Mouse (Mus musculus) midbrain, embryonic 11.5 days (tissue): Measurements from ENCODE around the gene Ip6k2. TPM values are rescaled to one million over a fixed set of nuclear protein-coding genes. Genes with fewer than 3 reads are reported as not detected.

ENCODE experiments used
- ATAC-seq: fragments of 200-750 bp; cut with Nextera tagmentation; 2 replicates; pipeline ENCODE4 v1.8.0; 2017; ENCODE audit warnings: moderate TSS enrichment, moderate library complexity; ENCODE audit not compliant: low FRiP score
- DNase-seq: peaks from one replicate; pipeline ENCODE4 v3.0.0; 2015; ENCODE audit warnings: low spot score; ENCODE audit errors: missing footprints
- H3K27ac ChIP-seq: fragments of 300-500 bp; sonication (generic); 2 replicates; pipeline ENCODE4 v1.5.1; 2014; ENCODE audit warnings: low read depth, low read length
- H3K27me3 ChIP-seq: fragments of 300-500 bp; sonication (generic); 2 replicates; pipeline ENCODE4 v1.6.1; 2014; ENCODE audit warnings: mild to moderate bottlenecking, low read length, moderate library complexity, mixed read lengths; ENCODE audit not compliant: control insufficient read depth, insufficient read depth
- H3K36me3 ChIP-seq: fragments of 300-500 bp; sonication (generic); 2 replicates; pipeline ENCODE4 v1.6.1; 2014; ENCODE audit warnings: mild to moderate bottlenecking, low read length, moderate library complexity, mixed read lengths; ENCODE audit not compliant: control insufficient read depth, insufficient read depth
- H3K4me1 ChIP-seq: fragments of 300-500 bp; sonication (generic); 2 replicates; pipeline ENCODE4 v1.6.1; 2014; ENCODE audit warnings: low read length; ENCODE audit not compliant: control insufficient read depth, insufficient read depth
- H3K4me2 ChIP-seq: fragments of 300-500 bp; sonication (generic); 2 replicates; pipeline ENCODE4 v1.6.1; 2014; ENCODE audit warnings: mild to moderate bottlenecking, moderate library complexity
- H3K4me3 ChIP-seq: fragments of 300-500 bp; sonication (generic); 2 replicates; pipeline ENCODE4 v1.5.1; 2014; ENCODE audit warnings: low read depth, low read length
- H3K9ac ChIP-seq: fragments of 300-500 bp; sonication (generic); 2 replicates; pipeline ENCODE4 v1.6.1; 2014; ENCODE audit warnings: low read length
- H3K9me3 ChIP-seq: fragments of 300-500 bp; sonication (generic); 2 replicates; pipeline ENCODE4 v1.6.1; 2016; ENCODE audit warnings: low read length; ENCODE audit not compliant: control insufficient read depth
- WGBS: fragments of 180-500 bp; shearing (Covaris S2); extraction: QIAGEN DNeasy Blood & Tissue Kit; methylation state at CpG from one replicate; pipeline ENCODE4 v1.1.7; 2014; 5-methylcytosine and 5-hydroxymethylcytosine counted together
- polyA plus RNA-seq: library from polyadenylated mRNA; unstranded; fragments of >200 nt; fragmentation: Nextera tagmentation; extraction: Ambion mirVana; gene quantifications from 2 replicates; pipeline ENCODE4 v1.2.1, GENCODE M21; 2014

Gene Ip6k2
- polyA plus RNA-seq, 1 experiment from 2014 or later = 104 TPM

GRCm38 (mm10) chr9:108792307-108792706 lies 8.7 kb downstream of the Ip6k2 start:
- H3K4me1 ChIP-seq = peaks cover 35% of the 10 kb centered on the region
- H3K4me3 ChIP-seq = no peak overlapping the region
- no peaks in the 10 kb centered on the region for H3K27me3 ChIP-seq
- DNase-seq (no peak), ATAC-seq (no peak)
- H3K27ac ChIP-seq = no peak overlapping the region
- peaks cover 8% of the 10 kb centered on the region for H3K36me3 ChIP-seq
- no peak overlapping the region for H3K4me2 ChIP-seq
- no peak overlapping the region for H3K9ac ChIP-seq
- 90% methylated on average over 1 of the region's 1 CpGs for WGBS
- H3K9me3 ChIP-seq = no peaks in the 10 kb centered on the region

DNA sequence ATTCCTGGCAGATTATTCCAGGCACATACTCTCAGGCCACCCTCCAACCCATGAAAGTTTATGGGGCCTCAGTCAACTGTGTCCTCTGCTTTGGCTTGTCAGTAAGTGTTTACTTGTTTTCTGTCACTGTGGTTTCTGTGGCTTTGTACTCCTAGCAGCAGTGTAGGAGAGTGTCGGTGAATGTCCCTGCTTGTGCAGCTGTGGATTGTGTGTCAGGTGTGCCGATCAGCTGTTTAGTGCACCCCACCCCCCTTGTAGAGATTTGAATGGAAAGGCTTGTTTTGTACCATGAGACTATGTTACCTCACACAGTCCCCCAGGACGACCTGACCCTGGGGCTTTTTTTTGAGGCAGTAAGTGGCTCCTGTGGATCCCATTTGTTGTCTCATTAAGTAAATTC lies 9.1 kb downstream of the Ip6k2 start:
- Histone ChIP-seq H3K36me3 (peaks cover 8% of the 10 kb centered on the region), H3K9me3 (no peaks in the 10 kb centered on the region), H3K4me1 (peaks cover 31% of the 10 kb centered on the region), H3K9ac (no peak overlapping the region), H3K4me3 (no peak overlapping the region), H3K4me2 (no peak overlapping the region), H3K27me3 (no peaks in the 10 kb centered on the region), H3K27ac (no peak overlapping the region)
- 60% methylated on average over 3 of the region's 3 CpGs for WGBS
- DNase-seq (no peak), ATAC-seq (no peak)

- Histone ChIP-seq H3K36me3 (peaks cover 19% of the 10 kb centered on the region), H3K27ac (no peak overlapping the region), H3K27me3 (no peaks in the 10 kb centered on the region), H3K9ac (no peak overlapping the region), H3K4me3 (no peak overlapping the region), H3K4me1 (peaks cover 21% of the 10 kb centered on the region), H3K4me2 (no peak overlapping the region), H3K9me3 (no peaks in the 10 kb centered on the region)
- DNase-seq (no peak), ATAC-seq (no peak)
- 73% methylated on average over 2 of the region's 2 CpGs for WGBS
Observed at GRCm38 (mm10) chr9:108795281-108795680, 11.7 kb downstream of the Ip6k2 start.

- Histone ChIP-seq H3K9me3 (no peaks in the 10 kb centered on the region), H3K9ac (no peak overlapping the region), H3K36me3 (peaks cover 19% of the 10 kb centered on the region), H3K27ac (no peak overlapping the region), H3K4me2 (no peak overlapping the region), H3K4me1 (peaks cover 21% of the 10 kb centered on the region), H3K27me3 (no peaks in the 10 kb centered on the region), H3K4me3 (no peak overlapping the region)
- 0 out of 2 replicates have a peak, but pooled peaks have one; percentile 58 for ATAC-seq
- no peak for DNase-seq
- WGBS = 36% methylated on average over 11 of the region's 11 CpGs
Observed at GRCm38 (mm10) chr9:108795762-108796161, 12.2 kb downstream of the Ip6k2 start.

DNA sequence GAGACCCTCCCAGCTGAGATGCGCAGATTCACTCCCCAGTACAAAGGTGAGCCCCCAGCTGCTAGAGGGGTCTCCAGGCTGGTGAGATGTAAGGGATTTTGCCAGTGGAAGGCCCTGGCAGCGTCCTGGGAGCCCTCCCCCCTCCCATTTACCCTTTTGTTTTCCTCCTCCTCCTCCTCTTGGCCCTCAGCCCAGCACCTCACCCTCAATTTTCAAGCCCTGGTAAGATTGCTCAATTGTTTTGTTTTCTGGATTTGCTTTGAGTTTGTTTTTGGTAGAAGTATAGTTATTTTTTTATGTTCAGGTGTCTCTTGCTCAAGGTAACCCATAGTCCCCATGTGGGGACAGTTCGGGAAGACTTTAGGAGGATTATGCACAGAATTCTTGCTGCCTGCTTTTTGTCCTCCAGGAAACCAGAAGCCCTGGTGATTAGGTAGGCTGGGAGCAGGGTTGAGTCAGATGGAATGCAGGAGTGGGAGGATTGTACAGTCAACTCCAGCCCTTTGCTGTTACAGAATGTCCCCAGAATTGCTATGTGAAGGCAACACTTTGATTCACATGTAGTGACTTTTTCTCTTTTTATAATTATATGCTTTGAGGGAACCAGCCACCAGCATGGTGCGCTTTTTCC lies 12.9 kb downstream of the Ip6k2 start:
- no peak overlapping the region for H3K4me2 ChIP-seq
- H3K9me3 ChIP-seq = no peaks in the 10 kb centered on the region
- no peak for DNase-seq
- H3K4me1 ChIP-seq = peaks cover 21% of the 10 kb centered on the region
- ATAC-seq = no peak
- no peak overlapping the region for H3K9ac ChIP-seq
- 71% methylated on average over 4 of the region's 4 CpGs for WGBS
- peaks cover 22% of the 10 kb centered on the region for H3K36me3 ChIP-seq
- no peaks in the 10 kb centered on the region for H3K27me3 ChIP-seq
- no peak overlapping the region for H3K4me3 ChIP-seq
- H3K27ac ChIP-seq = no peak overlapping the region

DNA sequence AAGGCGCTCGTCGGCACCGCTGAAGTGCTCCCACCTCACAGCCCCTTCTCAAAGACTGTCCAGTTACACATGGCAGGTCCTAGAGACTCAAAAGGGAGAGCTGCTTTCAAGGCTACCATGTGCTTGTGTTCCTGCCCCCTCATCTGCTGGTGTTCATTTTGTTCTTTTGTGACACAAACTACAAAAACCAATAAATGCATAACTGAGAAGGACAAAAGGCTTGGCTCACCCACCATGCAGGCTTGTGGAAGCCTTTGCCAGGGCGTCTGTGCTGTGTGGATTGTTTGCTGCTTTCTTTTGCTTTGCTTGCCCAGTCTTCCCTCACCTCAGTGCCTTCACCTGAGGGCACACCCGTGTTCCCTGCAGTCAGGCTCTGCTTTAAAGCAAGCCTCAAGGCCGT lies 13.9 kb downstream of the Ip6k2 start:
- H3K36me3 ChIP-seq = peaks cover 25% of the 10 kb centered on the region
- no peak overlapping the region for H3K4me2 ChIP-seq
- no peak for ATAC-seq
- peaks cover 19% of the 10 kb centered on the region for H3K4me1 ChIP-seq
- H3K27me3 ChIP-seq = no peaks in the 10 kb centered on the region
- H3K9me3 ChIP-seq = no peaks in the 10 kb centered on the region
- no peak overlapping the region for H3K27ac ChIP-seq
- H3K9ac ChIP-seq = no peak overlapping the region
- WGBS = 88% methylated on average over 7 of the region's 7 CpGs
- no peak for DNase-seq
- no peak overlapping the region for H3K4me3 ChIP-seq

DNA sequence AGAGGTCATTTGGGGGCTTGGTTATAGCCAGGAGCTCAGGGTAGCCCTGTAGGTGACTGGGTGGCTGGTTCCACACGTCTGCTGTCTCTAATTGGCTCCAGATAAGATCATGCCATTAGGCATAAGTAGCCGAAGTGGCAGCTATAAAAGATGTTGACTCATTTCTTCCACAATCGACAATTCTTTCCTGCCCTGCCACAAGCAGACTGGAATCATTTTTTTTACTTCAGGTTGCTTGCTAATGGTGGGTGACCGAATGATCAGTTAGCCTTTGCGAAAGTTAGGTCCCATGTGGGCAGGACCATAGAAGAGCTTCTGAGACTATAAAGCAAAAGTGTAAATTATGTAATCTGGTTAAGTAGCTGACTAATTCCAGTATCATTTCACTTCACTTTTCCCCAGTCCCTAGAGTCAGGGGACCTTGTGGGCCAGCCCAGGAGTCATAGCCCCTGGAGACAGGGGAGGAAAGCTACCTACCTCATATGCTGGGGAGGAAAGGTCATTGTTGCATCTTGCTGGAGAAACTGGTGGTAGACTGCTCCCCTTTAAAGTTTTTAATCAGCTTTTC lies 15.0 kb downstream of the Ip6k2 start:
- ATAC-seq (no peak), DNase-seq (no peak)
- H3K4me2 ChIP-seq = no peak overlapping the region
- H3K27ac ChIP-seq = no peak overlapping the region
- no peaks in the 10 kb centered on the region for H3K9me3 ChIP-seq
- peaks cover 14% of the 10 kb centered on the region for H3K4me1 ChIP-seq
- WGBS = 91% methylated on average over 5 of the region's 5 CpGs
- no peaks in the 10 kb centered on the region for H3K27me3 ChIP-seq
- peaks cover 25% of the 10 kb centered on the region for H3K36me3 ChIP-seq
- no peak overlapping the region for H3K4me3 ChIP-seq
- no peak overlapping the region for H3K9ac ChIP-seq

- Histone ChIP-seq H3K4me3 (no peak overlapping the region), H3K36me3 (peaks cover 30% of the 10 kb centered on the region), H3K9me3 (no peaks in the 10 kb centered on the region), H3K27me3 (no peaks in the 10 kb centered on the region), H3K4me2 (no peak overlapping the region), H3K9ac (no peak overlapping the region), H3K27ac (no peak overlapping the region), H3K4me1 (peaks cover 10% of the 10 kb centered on the region)
- ATAC-seq = no peak
- 93% methylated on average over 3 of the region's 3 CpGs for WGBS
- no peak for DNase-seq
Observed at GRCm38 (mm10) chr9:108799564-108799963, 16.0 kb downstream of the Ip6k2 start.

DNA sequence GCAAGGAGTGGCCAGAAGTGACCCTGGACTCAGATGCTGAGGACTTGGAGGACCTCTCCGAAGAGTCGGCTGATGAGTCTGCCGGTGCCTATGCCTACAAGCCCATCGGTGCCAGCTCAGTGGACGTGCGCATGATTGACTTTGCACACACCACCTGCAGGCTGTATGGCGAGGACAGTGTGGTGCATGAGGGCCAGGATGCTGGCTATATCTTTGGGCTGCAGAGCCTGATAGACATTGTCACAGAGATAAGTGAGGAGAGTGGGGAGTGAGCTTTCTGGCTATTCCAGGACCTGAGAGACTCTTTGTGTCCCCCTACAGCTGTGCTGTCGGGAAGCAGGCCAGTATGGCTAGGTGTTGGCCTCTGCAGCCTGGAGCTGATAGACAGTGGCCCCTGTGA lies 22.2 kb downstream of the Ip6k2 start:
- H3K4me3 ChIP-seq = no peak overlapping the region
- H3K9ac ChIP-seq = no peak overlapping the region
- peaks cover 27% of the 10 kb centered on the region for H3K36me3 ChIP-seq
- WGBS = 86% methylated on average over 8 of the region's 8 CpGs
- peaks cover 5% of the 10 kb centered on the region; the same call in 1 of the 2 replicates for H3K4me1 ChIP-seq
- DNase-seq (no peak), ATAC-seq (no peak)
- no peak overlapping the region for H3K27ac ChIP-seq
- no peak overlapping the region for H3K4me2 ChIP-seq
- no peaks in the 10 kb centered on the region for H3K27me3 ChIP-seq
- H3K9me3 ChIP-seq = no peaks in the 10 kb centered on the region
